Mouse (Mus musculus) kidney, postnatal 4 days (tissue): ENCODE results near the gene Cnnm4.

Experiments used
- DNase-seq, 2 experiments: peaks; one replicate each; pipeline ENCODE4 v3.0.0; 2021; ENCODE audit warnings: mixed read lengths in 2 of 2

The Cnnm4 gene

GRCm38 (mm10) chr1:36545382-36545781, 74.0 kb downstream of the Cnnm4 start:
- DNase-seq: no peak

GRCm38 (mm10) chr1:36545845-36546600, 74.6 kb downstream of the Cnnm4 start:
- DNase-seq: peak in 1 of 2 experiments; percentile 62

- DNase-seq: peak; percentile 98 to 99
These were observed 75.6 kb downstream of the Cnnm4 start, which contains the start of gene Ankrd39 for GRCm38 (mm10) chr1:36546888-36547471. TSS of gene Ankrd39 (minus strand) at chr1:36547445.

GRCm38 (mm10) chr1:36547981-36548598, 76.7 kb downstream of the Cnnm4 start:
- DNase-seq: peak; percentile 77 to 84

GRCm38 (mm10) chr1:36548771-36549170, 77.4 kb downstream of the Cnnm4 start:
- peak in 1 of 2 experiments; percentile 22 for DNase-seq

- DNase-seq: peak in 1 of 2 experiments; percentile 31
These were observed 78.1 kb downstream of the Cnnm4 start for GRCm38 (mm10) chr1:36549491-36549890.

- peak in 1 of 2 experiments; percentile 26 for DNase-seq
These were observed 78.8 kb downstream of the Cnnm4 start for GRCm38 (mm10) chr1:36550075-36550863.

- no peak for DNase-seq
These were observed 80.5 kb downstream of the Cnnm4 start for GRCm38 (mm10) chr1:36551904-36552303.

GRCm38 (mm10) chr1:36552506-36552905, 81.1 kb downstream of the Cnnm4 start:
- DNase-seq: no peak

GRCm38 (mm10) chr1:36554633-36555399, 83.4 kb downstream of the Cnnm4 start:
- peak; percentile 52 to 66 for DNase-seq

GRCm38 (mm10) chr1:36555798-36556395, 84.5 kb downstream of the Cnnm4 start:
- peak; percentile 55 to 71 for DNase-seq

- peak; percentile 98 for DNase-seq
These were observed 85.4 kb downstream of the Cnnm4 start for GRCm38 (mm10) chr1:36556553-36557456.

GRCm38 (mm10) chr1:36557457-36558011, 86.1 kb downstream of the Cnnm4 start:
- DNase-seq: peak; percentile 93 to 96
